Mouse (Mus musculus): ENCODE data around the gene Ppp2r5c.

- TF ChIP-seq MAX (IDR thresholded peaks at IDR 0.05; ENCODE audit: low read length) = peak; percentile 71; the same call in 1 of the 2 replicates
- TF ChIP-seq ZNF384 (IDR thresholded peaks at IDR 0.05; ENCODE audit: low read depth, low read length) = no peak
- no peak for TF ChIP-seq GABPA (IDR thresholded peaks at IDR 0.05; ENCODE audit: low read depth, low read length)
- TF ChIP-seq BHLHE40 (IDR thresholded peaks at IDR 0.05; ENCODE audit: borderline replicate concordance, low read depth, low read length) = no peak
- no peak for TF ChIP-seq HCFC1 (IDR thresholded peaks at IDR 0.05; ENCODE audit: low read depth, low read length)
- TF ChIP-seq CTCF (IDR thresholded peaks at IDR 0.05 in 2 of 3, conservative IDR thresholded peaks at IDR 0.05 in 1 of 3; ENCODE audit: control insufficient read depth in 1 of 3, insufficient read depth in 1 of 3, low read depth in 2 of 3, low read length in 3 of 3, poor library complexity in 1 of 3, severe bottlenecking in 1 of 3) = no peak
- no peak for TF ChIP-seq RAD21 (IDR thresholded peaks at IDR 0.05; ENCODE audit: low read depth, low read length)
- TF ChIP-seq MYC (IDR thresholded peaks at IDR 0.05; ENCODE audit: low read depth, low read length) = peak; percentile 63
- 0 out of 2 replicates have a peak, but pooled peaks have one; percentile 49 for TF ChIP-seq MAZ (IDR thresholded peaks at IDR 0.05; ENCODE audit: low read depth, low read length)
- no peak for TF ChIP-seq TBP (IDR thresholded peaks at IDR 0.05; ENCODE audit: low read depth, low read length)
Observed at GRCm38 (mm10) chr12:110484824-110485584, 38.1 kb downstream of the Ppp2r5c start.

All from MEL (cell line).